Mouse (Mus musculus): ENCODE results near the gene Sult5a1. TPM values are rescaled to one million over a fixed set of nuclear protein-coding genes. Genes with fewer than 3 reads are reported as not detected.
"Not testable (repeated sequence)": the region's sequence is repeated elsewhere in the genome, so short reads cannot be mapped to it uniquely, and the experiment has no call there.

The Sult5a1 gene
- polyA plus RNA-seq (2021) = 0.05 TPM

- in situ Hi-C loops (cut with MboI; ENCODE audit: low pct_unique_long_range_greater_than_20kb) = loop anchor here (5.0 kb wide), 1 partner anchor 34 kb away; no protein-coding TSS in a partner anchor
- DNase-seq (ENCODE audit: low read depth, low spot score) (no peak), ATAC-seq (no peak)
- no peak for TF ChIP-seq CTCF (IDR thresholded peaks at IDR 0.05)
- ChIA-PET POLR2A (no interaction called here), CTCF (interaction anchor here (1.6 kb wide), 1 partner anchor 16 kb away, joined by 3 read pairs; no protein-coding TSS in a partner anchor)
- H3K27me3 ChIP-seq = peaks cover 5% of the 10 kb centered on the region
These were observed at the start of gene Sult5a1 for GRCm38 (mm10) chr8:123157888-123158465. Gene Sult5a1 (minus strand): TSS chr8:123158315.

- peaks cover 4% of the 10 kb centered on the region for H3K27me3 ChIP-seq
- POLR2A ChIA-PET = interaction anchor here (0.6 kb wide), 1 partner anchor 555 kb away, joined by 3 read pairs; no protein-coding TSS in a partner anchor
- ATAC-seq (no peak), DNase-seq (ENCODE audit: low read depth, low spot score) (no peak)
- in situ Hi-C loops (cut with MboI; ENCODE audit: low pct_unique_long_range_greater_than_20kb) = loop anchor here (5.0 kb wide), 1 partner anchor 91 kb away; no protein-coding TSS in a partner anchor
- CTCF ChIA-PET = interaction anchor here (1.3 to 3.6 kb wide), 2 partner anchors 13 to 96 kb away, joined by 3 to 13 read pairs; no protein-coding TSS in a partner anchor
- no peak for TF ChIP-seq CTCF (IDR thresholded peaks at IDR 0.05)
These were observed 45.5 kb upstream of the Sult5a1 start for GRCm38 (mm10) chr8:123203571-123203970.

- ATAC-seq = no peak
- in situ Hi-C loops (cut with MboI; ENCODE audit: low pct_unique_long_range_greater_than_20kb) = loop anchor here (5.0 kb wide), 1 partner anchor 90 kb away; no protein-coding TSS in a partner anchor
- peak; percentile 27 for DNase-seq (ENCODE audit: low read depth, low spot score)
- TF ChIP-seq CTCF (IDR thresholded peaks at IDR 0.05) = no peak
- peaks cover 8% of the 10 kb centered on the region for H3K27me3 ChIP-seq
- ChIA-PET CTCF (interaction anchor here (1.1 to 3.6 kb wide), 6 partner anchors 9 to 95 kb away, joined by 3 to 13 read pairs (median 6); partner anchors contain the start of genes Chmp1a and Spata33), POLR2A (no interaction called here)
These were observed 44.2 kb upstream of the Sult5a1 start for GRCm38 (mm10) chr8:123202288-123202687.

GRCm38 (mm10) chr8:123199864-123200263 is 41.7 kb upstream of the Sult5a1 start:
- in situ Hi-C loops (cut with MboI; ENCODE audit: low pct_unique_long_range_greater_than_20kb) = loop anchor here (5.0 kb wide), 1 partner anchor 88 kb away; no protein-coding TSS in a partner anchor
- ChIA-PET CTCF (interaction anchor here (1.2 to 1.3 kb wide), 3 partner anchors 9 to 92 kb away, joined by 4 read pairs; no protein-coding TSS in a partner anchor), POLR2A (no interaction called here)
- no peak for TF ChIP-seq CTCF (IDR thresholded peaks at IDR 0.05)
- DNase-seq (ENCODE audit: low read depth, low spot score) (no peak), ATAC-seq (no peak)
- H3K27me3 ChIP-seq = peaks cover 8% of the 10 kb centered on the region

DNA sequence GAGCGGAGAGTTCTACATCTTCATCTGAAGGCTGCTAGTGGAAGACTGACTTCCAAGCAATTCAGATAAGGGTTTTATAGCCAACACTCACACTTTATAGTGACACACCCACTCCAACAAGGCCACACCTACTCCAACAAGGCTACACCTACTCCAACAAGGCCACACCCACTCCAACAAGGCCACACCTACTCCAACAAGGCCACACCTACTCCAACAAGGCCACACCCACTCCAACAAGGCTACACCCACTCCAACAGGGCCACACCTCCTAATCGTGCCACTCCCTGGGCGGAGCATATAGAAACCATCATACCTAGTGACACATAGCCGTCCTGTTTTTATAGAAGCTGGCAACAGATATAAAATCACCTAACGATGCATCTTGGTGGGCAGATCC is 38.9 kb upstream of the Sult5a1 start:
- in situ Hi-C loops (cut with MboI; ENCODE audit: low pct_unique_long_range_greater_than_20kb); H3K27me3 ChIP-seq; DNase-seq (ENCODE audit: low read depth, low spot score); POLR2A ChIA-PET: not testable (repeated sequence)
- CTCF ChIA-PET = interaction anchor here (1.8 kb wide), 1 partner anchor 90 kb away, joined by 4 read pairs; no protein-coding TSS in a partner anchor
- ATAC-seq = peak; percentile 11

DNA sequence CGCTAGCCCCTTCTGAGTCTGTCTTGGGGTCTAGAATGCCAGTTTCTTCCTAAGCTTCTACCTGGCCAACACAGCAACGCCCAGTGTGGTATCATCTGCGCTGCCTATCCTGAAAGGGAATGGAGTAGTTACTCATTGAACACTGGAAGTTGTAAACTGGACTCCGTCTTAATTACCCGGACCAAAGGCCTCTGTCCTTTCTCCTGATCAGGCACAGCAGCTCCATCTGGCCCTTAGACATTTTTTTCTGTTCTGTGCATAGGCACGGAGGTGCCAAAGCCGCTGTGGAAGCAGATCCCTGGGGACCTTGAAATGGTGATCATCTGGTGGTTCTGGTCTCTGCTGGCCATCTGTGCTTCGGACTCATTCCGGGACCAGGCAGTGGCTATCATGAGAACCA is 35.7 kb upstream of the Sult5a1 start:
- ChIA-PET CTCF (interaction anchor here (1.9 kb wide), 1 partner anchor 8 kb away, joined by 6 read pairs; no protein-coding TSS in a partner anchor), POLR2A (no interaction called here)
- H3K27me3 ChIP-seq = peaks cover 4% of the 10 kb centered on the region
- in situ Hi-C loops (cut with MboI; ENCODE audit: low pct_unique_long_range_greater_than_20kb) = loop anchor here (5.0 kb wide), 2 partner anchors 36 to 361 kb away; partner anchors contain the start of gene Sult5a1
- no peak for ATAC-seq
- no peak for TF ChIP-seq CTCF (IDR thresholded peaks at IDR 0.05)
- DNase-seq (ENCODE audit: low read depth, low spot score) = no peak

DNA sequence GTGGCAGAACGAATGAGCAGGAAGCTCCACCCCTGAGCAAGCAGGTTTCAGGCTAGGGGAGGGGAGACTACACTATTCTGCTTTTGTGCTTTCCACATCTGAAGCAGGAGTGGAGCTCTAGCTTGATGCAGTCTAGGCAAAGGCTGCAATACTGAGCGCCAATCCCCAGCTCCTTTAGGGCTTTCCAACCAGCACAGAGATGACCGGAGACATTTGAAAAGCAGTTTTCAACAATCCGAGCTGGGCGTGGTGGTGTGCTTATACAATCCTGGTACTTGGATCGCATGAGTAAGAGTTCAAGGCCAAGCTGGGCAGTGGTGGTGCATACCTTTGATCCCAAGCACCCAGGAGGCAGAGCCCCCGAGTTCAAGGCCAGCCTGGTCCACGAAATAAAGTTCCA is 33.8 kb upstream of the Sult5a1 start:
- no peak for ATAC-seq
- H3K27me3 ChIP-seq = peaks cover 4% of the 10 kb centered on the region
- in situ Hi-C loops (cut with MboI; ENCODE audit: low pct_unique_long_range_greater_than_20kb) = loop anchor here (5.0 kb wide), 2 partner anchors 35 to 360 kb away; partner anchors contain the start of gene Sult5a1
- ChIA-PET POLR2A (no interaction called here), CTCF (interaction anchor here (1.8 to 2.6 kb wide), 3 partner anchors 9 to 85 kb away, joined by 4 to 14 read pairs (median 8); no protein-coding TSS in a partner anchor)
- no peak for DNase-seq (ENCODE audit: low read depth, low spot score)
- TF ChIP-seq CTCF (IDR thresholded peaks at IDR 0.05) = no peak

GRCm38 (mm10) chr8:123190678-123191077 is 32.6 kb upstream of the Sult5a1 start:
- TF ChIP-seq CTCF (IDR thresholded peaks at IDR 0.05) = no peak
- in situ Hi-C loops (cut with MboI; ENCODE audit: low pct_unique_long_range_greater_than_20kb) = loop anchor here (5.0 kb wide), 2 partner anchors 33 to 358 kb away; partner anchors contain the start of gene Sult5a1
- peak; percentile 4 for DNase-seq (ENCODE audit: low read depth, low spot score)
- H3K27me3 ChIP-seq = peaks cover 7% of the 10 kb centered on the region
- no peak for ATAC-seq
- POLR2A ChIA-PET = no interaction called here
- CTCF ChIA-PET = interaction anchor here (0.8 to 2.6 kb wide), 12 partner anchors 8 to 83 kb away, joined by 3 to 14 read pairs (median 4); no protein-coding TSS in a partner anchor

DNA sequence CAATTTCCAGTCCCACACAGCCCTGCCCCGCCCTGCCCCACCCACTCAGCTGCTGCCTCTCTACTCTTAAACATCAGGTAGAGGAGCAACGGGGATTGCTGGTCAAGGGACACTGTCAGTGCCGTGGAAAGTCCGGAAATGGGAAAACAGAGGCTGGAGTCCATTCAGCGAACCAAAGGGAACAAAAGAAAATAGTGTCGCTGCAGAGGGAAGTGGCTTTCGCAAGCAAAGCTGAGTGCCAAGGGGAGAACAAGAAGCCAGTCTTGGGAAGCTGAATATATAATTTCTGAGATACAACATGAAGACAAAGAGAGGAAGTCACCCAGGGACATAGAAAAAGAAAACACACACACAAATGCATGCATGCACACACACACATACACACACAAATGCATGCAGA is 30.7 kb upstream of the Sult5a1 start:
- H3K27me3 ChIP-seq = peaks cover 7% of the 10 kb centered on the region
- DNase-seq (ENCODE audit: low read depth, low spot score) (no peak), ATAC-seq (no peak)
- CTCF ChIA-PET = interaction anchor here (1.9 kb wide), 1 partner anchor 80 kb away, joined by 5 read pairs; no protein-coding TSS in a partner anchor
- in situ Hi-C loops (cut with MboI; ENCODE audit: low pct_unique_long_range_greater_than_20kb) = no loop called here
- POLR2A ChIA-PET = interaction anchor here (0.7 kb wide), 1 partner anchor 69 kb away, joined by 3 read pairs; no protein-coding TSS in a partner anchor
- TF ChIP-seq CTCF (IDR thresholded peaks at IDR 0.05) = no peak

GRCm38 (mm10) chr8:123188006-123188405 is 29.9 kb upstream of the Sult5a1 start:
- no peak for DNase-seq (ENCODE audit: low read depth, low spot score)
- ATAC-seq = no peak
- TF ChIP-seq CTCF (IDR thresholded peaks at IDR 0.05) = no peak
- peaks cover 7% of the 10 kb centered on the region for H3K27me3 ChIP-seq
- ChIA-PET POLR2A (interaction anchor here (0.7 kb wide), 1 partner anchor 70 kb away, joined by 3 read pairs; no protein-coding TSS in a partner anchor), CTCF (no interaction called here)
- in situ Hi-C loops (cut with MboI; ENCODE audit: low pct_unique_long_range_greater_than_20kb) = no loop called here

Data from Patski (cell line).